Mouse (Mus musculus): Measurements from ENCODE around the gene Tmem88.

DNA sequence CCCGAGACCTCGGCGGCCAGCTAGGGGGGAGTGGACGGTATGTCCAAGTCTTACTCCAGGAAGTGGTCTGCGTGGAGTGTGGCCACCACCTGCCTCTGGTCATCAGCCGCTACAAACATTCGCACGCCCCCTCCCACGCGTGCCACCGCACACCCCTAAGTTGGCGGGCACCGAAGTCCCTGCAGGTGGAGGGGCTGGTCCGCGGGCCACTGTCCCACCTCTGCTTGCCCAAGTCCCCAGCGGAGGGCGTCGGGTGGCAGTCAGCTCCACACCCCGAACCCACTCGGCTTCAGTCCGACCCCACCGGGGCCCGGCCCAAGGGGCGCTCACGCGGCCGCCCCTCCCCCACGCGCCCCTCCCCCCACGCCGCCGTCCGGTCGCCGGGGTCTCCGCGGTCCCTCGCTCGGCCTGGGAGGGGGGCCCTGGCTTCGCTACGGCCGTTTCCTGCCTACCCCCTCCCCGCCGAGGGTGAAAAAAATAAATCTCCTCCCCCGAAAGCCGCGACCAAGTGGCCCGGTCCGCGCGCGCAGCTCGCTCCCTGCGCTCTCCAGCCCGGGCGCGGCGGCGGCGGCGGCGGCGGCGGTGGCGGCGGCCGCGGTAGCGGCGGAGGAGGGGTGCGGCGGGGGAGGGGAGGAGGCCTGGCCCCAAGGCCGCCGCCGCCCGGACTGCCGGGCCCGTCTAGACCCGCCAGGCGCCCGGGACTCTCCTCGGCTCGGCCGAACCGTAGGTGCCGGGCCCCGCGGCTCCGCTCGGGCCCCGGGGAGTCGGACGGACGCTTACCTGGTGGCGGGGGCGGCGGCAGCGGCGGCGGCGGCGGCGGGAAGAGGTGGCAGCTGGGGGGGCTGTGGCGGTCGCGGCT is 29.4 kb downstream of the Tmem88 start:
- TF ChIP-seq POLR2A (IDR thresholded peaks at IDR 0.05; ENCODE audit: extremely low read depth, insufficient read depth, low read length) (no peak), CTCF (IDR thresholded peaks at IDR 0.05; ENCODE audit: low read depth, low read length) (no peak)
